Comparison of ENCODE assay signal across 13 mouse cellular contexts in the genomic region with DNA sequence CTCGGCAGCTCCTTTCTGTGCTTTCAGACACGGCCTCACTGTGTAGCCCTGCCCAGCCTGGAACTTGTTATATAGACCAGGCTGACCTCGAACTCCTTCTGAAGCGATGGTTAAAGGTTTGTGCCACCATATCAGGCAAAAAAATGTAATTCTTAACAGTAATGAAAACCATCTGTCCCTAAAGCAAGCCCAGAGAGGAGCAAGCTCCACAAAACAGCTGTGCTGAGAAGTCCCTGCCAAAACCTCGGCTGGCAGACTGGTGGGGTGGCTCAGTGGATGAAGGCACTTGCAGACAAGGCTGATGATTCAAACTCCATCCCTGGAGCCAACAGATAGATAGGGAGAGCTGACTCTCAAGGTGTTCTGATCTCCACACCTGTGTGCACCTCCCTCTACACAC. TPM values are rescaled to one million over a fixed set of nuclear protein-coding genes. Genes with fewer than 3 reads are reported as not detected.
DNase-seq lines count a peak whose midpoint lies in the region; ATAC-seq and TF ChIP-seq lines count a peak whose summit lies in the region.
"Had no signal": no experiment of that assay in that cellular context is flagged by ENCODE, and none has a peak within 500 bp of the region (broad histone marks: within the 10 kb centered on the region; RNA-seq: fewer than 3 reads in every experiment).

No protein-coding gene starts in this region.

- H3K27ac ChIP-seq in heart, adult 2 months, result peak overlapping the region; percentile 96
- H3K27ac ChIP-seq in liver, postnatal 0 days (ENCODE audit: low read depth), result peak overlapping the region; percentile 100
- H3K27ac ChIP-seq: hindbrain, embryonic 15.5 days had no signal

- peak; percentile 52 for DNase-seq in kidney, postnatal 14 days
- DNase-seq in kidney, adult 8-10 months, result no peak
- peak; percentile 75 for DNase-seq in adipocyte (ENCODE audit: low spot score)
- DNase-seq in heart, adult 2 months, result peak; percentile 55 to 67
- no peak for DNase-seq in liver, postnatal 0 days
- no peak for DNase-seq in right cerebral cortex, postnatal 25 days
- DNase-seq in spleen, postnatal 14 days (ENCODE audit: low spot score in 2 of 2), result no peak
- no peak for DNase-seq in spleen, adult 12 weeks (ENCODE audit: low spot score)
- DNase-seq: cerebellum, postnatal 14 days had no signal

- no peaks in the 10 kb centered on the region for H3K27me3 ChIP-seq in heart, adult 2 months (ENCODE audit: control insufficient read depth, insufficient read depth, low read length)
- no peaks in the 10 kb centered on the region for H3K27me3 ChIP-seq in liver, postnatal 0 days (ENCODE audit: insufficient read depth, low read length)
- H3K27me3 ChIP-seq: hindbrain, embryonic 15.5 days; neural tube, embryonic 13.5 days had no signal

- H3K4me3 ChIP-seq in heart, adult 2 months, result no peak overlapping the region
- H3K4me3 ChIP-seq in liver, postnatal 0 days (ENCODE audit: low read depth, low read length), result no peak overlapping the region
- H3K4me3 ChIP-seq: hindbrain, embryonic 15.5 days; neural tube, embryonic 13.5 days had no signal

- H3K9ac ChIP-seq in heart, adult 2 months (ENCODE audit: low read depth, low read length), result peak overlapping the region; percentile 12; the same call in 1 of the 2 replicates
- no peak overlapping the region for H3K9ac ChIP-seq in liver, postnatal 0 days (replicated peaks)
- H3K9ac ChIP-seq: hindbrain, embryonic 15.5 days; neural tube, embryonic 13.5 days had no signal

- H3K4me1 ChIP-seq in heart, adult 2 months (ENCODE audit: control insufficient read depth, insufficient read depth, low read length), result peaks cover 21% of the 10 kb centered on the region
- H3K4me1 ChIP-seq in liver, postnatal 0 days (ENCODE audit: insufficient read depth), result peaks cover 21% of the 10 kb centered on the region

- WGBS in heart, adult 2 months, result 45% methylated on average over 5 of the region's 5 CpGs
- WGBS in liver, postnatal 0 days (ENCODE audit: insufficient replicate concordance), result 78% methylated on average over 5 of the region's 5 CpGs

- no peak for TF ChIP-seq CTCF in heart, adult 2 months (IDR thresholded peaks at IDR 0.05)
- no peak for TF ChIP-seq CTCF in liver, postnatal 0 days (IDR thresholded peaks at IDR 0.05; ENCODE audit: low read depth)

- H3K36me3 ChIP-seq in heart, adult 2 months (ENCODE audit: control insufficient read depth, insufficient read depth, low read length), result peaks cover 4% of the 10 kb centered on the region; the same call in 1 of the 2 replicates
- no peaks in the 10 kb centered on the region for H3K36me3 ChIP-seq in liver, postnatal 0 days (replicated peaks; ENCODE audit: insufficient read depth, low read length)
- H3K36me3 ChIP-seq: hindbrain, embryonic 15.5 days; neural tube, embryonic 13.5 days had no signal

- no peaks in the 10 kb centered on the region for H3K9me3 ChIP-seq in liver, postnatal 0 days (ENCODE audit: low read length)
- H3K9me3 ChIP-seq: hindbrain, embryonic 15.5 days; neural tube, embryonic 13.5 days had no signal

- intact Hi-C loops in heart, adult 2 months (cut with DNase I), result no loop called here

- TF ChIP-seq EP300 in heart, adult 2 months (IDR thresholded peaks at IDR 0.05; ENCODE audit: insufficient read depth, low read depth, low read length), result no peak
- TF ChIP-seq EP300 in liver, postnatal 0 days (IDR thresholded peaks at IDR 0.05; ENCODE audit: low read depth), result no peak

- ATAC-seq in liver, postnatal 0 days, result no peak

- H3K4me2 ChIP-seq in liver, postnatal 0 days (ENCODE audit: low read depth, low read length), result no peak overlapping the region
- H3K4me2 ChIP-seq: hindbrain, embryonic 15.5 days; neural tube, embryonic 13.5 days had no signal

- TF ChIP-seq POLR2A in heart, adult 2 months (IDR thresholded peaks at IDR 0.05; ENCODE audit: insufficient read depth, low read depth, low read length), result peak; percentile 25; the same call in 1 of the 2 replicates

- no peaks in the 10 kb centered on the region for H3K79me2 ChIP-seq in heart, adult 2 months (replicated peaks; ENCODE audit: control insufficient read depth, insufficient read depth, low read length)

RNA-seq across cellular contexts. Expression of gene Tsga10ip, which starts 6.7 kb away (rescaled TPM):
- total RNA-seq in heart, adult 2 months (2021), result under 1 TPM; 0.39 to 0.52 TPM
- 0.08 TPM in 1 of 2 replicates, not detected in the other for polyA plus RNA-seq in heart, adult 2 months (2012; rRNA removed)
- 0.14 TPM in 1 of 2 replicates, not detected in the other for polyA plus RNA-seq in liver, postnatal 0 days (2015; fragmentation: Nextera tagmentation; extraction: Ambion mirVana)
- polyA plus RNA-seq: hindbrain, embryonic 15.5 days; urinary bladder, adult 2 months had no signal

RNA-seq across cellular contexts. Expression of gene Drap1, which starts 15.7 kb away (rescaled TPM):
- 100 to 1,000 TPM; 278 to 344 TPM for total RNA-seq in heart, adult 2 months (2021)
- polyA plus RNA-seq in heart, adult 2 months (2012; rRNA removed), result 175 and 189 TPM in 2 replicates
- polyA plus RNA-seq in liver, postnatal 0 days (2015; fragmentation: Nextera tagmentation; extraction: Ambion mirVana), result 71.5 and 74.2 TPM in 2 replicates

RNA-seq across cellular contexts. Expression of gene AI837181, which starts 15.9 kb away (rescaled TPM):
- total RNA-seq in heart, adult 2 months (2021), result 10 to 100 TPM; 32.9 TPM
- polyA plus RNA-seq in heart, adult 2 months (2012; rRNA removed), result 55.4 and 59.5 TPM in 2 replicates
- 15.8 and 16.1 TPM in 2 replicates for polyA plus RNA-seq in liver, postnatal 0 days (2015; fragmentation: Nextera tagmentation; extraction: Ambion mirVana)

RNA-seq across cellular contexts. Expression of gene Sart1, which starts 20.6 kb away (rescaled TPM):
- 10 to 100 TPM; 47.3 to 51.8 TPM for total RNA-seq in heart, adult 2 months (2021)
- 10.6 and 22.1 TPM in 2 replicates for polyA plus RNA-seq in heart, adult 2 months (2012; rRNA removed)
- 20.8 and 24.0 TPM in 2 replicates for polyA plus RNA-seq in liver, postnatal 0 days (2015; fragmentation: Nextera tagmentation; extraction: Ambion mirVana)

RNA-seq across cellular contexts. Expression of gene Fosl1, which starts 38.3 kb away (rescaled TPM):
- not detected for total RNA-seq in heart, adult 2 months (2021)
- polyA plus RNA-seq in heart, adult 2 months (2012; rRNA removed), result 0.12 TPM in 1 of 2 replicates, not detected in the other
- not detected in 2 replicates for polyA plus RNA-seq in liver, postnatal 0 days (2015; fragmentation: Nextera tagmentation; extraction: Ambion mirVana)
- total RNA-seq: layer of hippocampus, postnatal 10 days had no signal
- polyA plus RNA-seq: hindbrain, embryonic 15.5 days; urinary bladder, adult 2 months had no signal

Comparison
In these comparisons a context has a peak if more than half of its experiments do, and no peak if none do; other contexts are left out.
1. DNase-seq: peak in kidney, postnatal 14 days (single experiment), adipocyte (single experiment) and heart, adult 2 months (2 of 2); none in kidney, adult 8-10 months (0 of 2), liver, postnatal 0 days (single experiment), right cerebral cortex, postnatal 25 days (single experiment), spleen, postnatal 14 days (0 of 2) and spleen, adult 12 weeks (single experiment).